Mouse (Mus musculus) kidney, embryonic 14.5 days (tissue): Measurements from ENCODE around the gene Sntg2. TPM values are rescaled to one million over a fixed set of nuclear protein-coding genes. Genes with fewer than 3 reads are reported as not detected.
A peak's percentile ranks its signal among the peaks of the same experiment; 100 is the strongest.

Source experiments
- ATAC-seq: fragments of 200-750 bp; cut with Nextera tagmentation; 2 replicates; pipeline ENCODE4 v1.8.0; 2017; ENCODE audit warnings: moderate number of reproducible peaks, mild to moderate bottlenecking, moderate TSS enrichment, moderate library complexity; ENCODE audit not compliant: low FRiP score, low TSS enrichment
- H3K27ac ChIP-seq: fragments of 300-500 bp; sonication (generic); 2 replicates; pipeline ENCODE4 v1.5.1; 2014; ENCODE audit warnings: low read depth, mild to moderate bottlenecking, low read length, moderate library complexity, mixed read lengths
- H3K27me3 ChIP-seq: fragments of 300-500 bp; sonication (generic); 2 replicates; pipeline ENCODE4 v1.6.1; 2014; ENCODE audit warnings: mild to moderate bottlenecking, low read length; ENCODE audit not compliant: control insufficient read depth, insufficient read depth
- H3K36me3 ChIP-seq: fragments of 300-500 bp; sonication (generic); 2 replicates; pipeline ENCODE4 v1.6.1; 2014; ENCODE audit warnings: low read length, mixed read lengths; ENCODE audit not compliant: control insufficient read depth, insufficient read depth
- H3K4me1 ChIP-seq: fragments of 300-500 bp; sonication (generic); 2 replicates; pipeline ENCODE4 v1.6.1; 2014; ENCODE audit warnings: low read length, mixed read lengths; ENCODE audit not compliant: control insufficient read depth, insufficient read depth
- H3K4me2 ChIP-seq: fragments of 300-500 bp; sonication (generic); replicated peaks from 2 replicates; pipeline ENCODE4 v1.6.1; 2014; ENCODE audit warnings: low read depth, mild to moderate bottlenecking, low read length
- H3K4me3 ChIP-seq: fragments of 300-500 bp; sonication (generic); 2 replicates; pipeline ENCODE4 v1.5.1; 2014; ENCODE audit warnings: mild to moderate bottlenecking, low read length
- H3K9ac ChIP-seq: fragments of 300-500 bp; sonication (generic); 2 replicates; pipeline ENCODE4 v1.6.1; 2014; ENCODE audit warnings: low read depth, mild to moderate bottlenecking, low read length, moderate library complexity
- H3K9me3 ChIP-seq: fragments of 300-500 bp; sonication (generic); 2 replicates; pipeline ENCODE4 v1.6.1; 2016; ENCODE audit warnings: low read length; ENCODE audit not compliant: control insufficient read depth
- WGBS: fragments of 180-500 bp; shearing (Covaris S2); extraction: QIAGEN DNeasy Blood & Tissue Kit; methylation state at CpG from one replicate; pipeline ENCODE4 v1.1.7; 2014; 5-methylcytosine and 5-hydroxymethylcytosine counted together
- polyA plus RNA-seq: library from polyadenylated mRNA; unstranded; fragments of >200 nt; fragmentation: Nextera tagmentation; extraction: Ambion mirVana; gene quantifications from 2 replicates; pipeline ENCODE4 v1.2.1, GENCODE M21; 2014

Sntg2 gene
- polyA plus RNA-seq, 1 experiment from 2014 or later, result 2.2 TPM

DNA sequence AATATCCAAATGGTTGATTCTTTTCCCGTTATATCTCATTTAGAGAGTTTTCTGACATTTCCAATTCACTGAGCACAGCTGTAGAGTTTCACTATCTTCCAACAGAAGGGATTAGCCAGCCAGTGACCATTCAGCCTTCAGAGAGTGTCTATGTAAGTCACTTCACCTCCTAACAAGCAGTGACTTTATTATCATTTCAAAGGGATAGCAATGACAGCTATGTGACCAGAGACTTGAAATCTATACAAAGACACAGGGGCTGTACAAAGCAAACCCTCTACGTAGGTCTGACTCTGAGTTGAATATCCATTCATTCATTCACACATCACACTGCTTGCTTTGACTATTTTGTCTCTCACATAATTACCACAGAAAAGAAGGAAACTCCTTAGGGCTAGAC is 138.2 kb downstream of the Sntg2 start:
- Histone ChIP-seq H3K36me3 (no peaks in the 10 kb centered on the region), H3K27ac (no peak overlapping the region), H3K4me3 (no peak overlapping the region), H3K9ac (no peak overlapping the region), H3K4me2 (no peak overlapping the region), H3K9me3 (no peaks in the 10 kb centered on the region), H3K4me1 (no peaks in the 10 kb centered on the region), H3K27me3 (no peaks in the 10 kb centered on the region)
- WGBS, result 73% methylated on average over 2 of the region's 2 CpGs
- no peak for ATAC-seq

DNA sequence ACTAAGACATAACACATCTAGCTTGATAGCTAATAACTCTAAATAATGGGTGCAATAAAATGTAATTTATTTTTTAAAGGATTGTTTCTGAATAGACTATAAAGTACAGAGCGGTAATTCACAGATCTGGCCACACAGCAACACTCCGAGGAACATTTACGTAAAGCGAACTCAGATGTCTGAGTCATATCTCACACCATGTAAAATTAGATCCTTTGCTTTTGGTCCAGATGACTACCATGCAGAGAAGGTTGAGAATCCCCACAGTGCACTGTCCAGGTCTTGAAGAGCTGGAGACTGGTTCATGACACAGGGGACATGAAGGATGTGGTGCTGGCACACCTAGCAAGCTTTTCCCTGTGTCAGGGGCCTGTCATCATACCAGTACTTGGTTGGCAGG is 145.2 kb downstream of the Sntg2 start:
- Histone ChIP-seq H3K27me3 (no peaks in the 10 kb centered on the region), H3K4me2 (no peak overlapping the region), H3K9me3 (no peaks in the 10 kb centered on the region), H3K36me3 (no peaks in the 10 kb centered on the region), H3K27ac (no peak overlapping the region), H3K9ac (no peak overlapping the region), H3K4me3 (no peak overlapping the region), H3K4me1 (no peaks in the 10 kb centered on the region)
- no peak for ATAC-seq
- 74% methylated on average over 4 of the region's 4 CpGs for WGBS

DNA sequence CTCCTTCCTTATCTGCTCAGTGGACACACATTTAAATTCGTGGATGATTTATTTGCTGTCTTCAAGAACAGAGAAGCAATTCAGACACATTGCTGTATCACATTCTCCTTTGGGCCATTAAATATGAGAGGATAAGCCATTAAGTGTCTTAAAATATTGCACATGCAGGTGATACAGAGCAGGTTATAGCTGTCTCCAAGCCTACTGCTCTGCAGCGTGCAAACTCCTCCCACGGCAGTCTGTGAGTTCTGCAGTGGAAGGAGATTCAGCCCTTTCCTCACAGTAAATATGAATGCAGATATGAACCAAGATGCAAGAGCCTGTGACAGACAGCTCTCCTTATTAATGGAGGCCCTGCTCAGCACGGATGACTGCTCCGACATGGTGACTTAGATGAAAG is 146.9 kb downstream of the Sntg2 start:
- Histone ChIP-seq H3K27ac (no peak overlapping the region), H3K4me2 (no peak overlapping the region), H3K9ac (no peak overlapping the region), H3K4me1 (no peaks in the 10 kb centered on the region), H3K9me3 (no peaks in the 10 kb centered on the region), H3K36me3 (no peaks in the 10 kb centered on the region), H3K4me3 (no peak overlapping the region), H3K27me3 (no peaks in the 10 kb centered on the region)
- WGBS, result 44% methylated on average over 5 of the region's 5 CpGs
- ATAC-seq, result no peak; the same call in 1 of the 2 replicates

DNA sequence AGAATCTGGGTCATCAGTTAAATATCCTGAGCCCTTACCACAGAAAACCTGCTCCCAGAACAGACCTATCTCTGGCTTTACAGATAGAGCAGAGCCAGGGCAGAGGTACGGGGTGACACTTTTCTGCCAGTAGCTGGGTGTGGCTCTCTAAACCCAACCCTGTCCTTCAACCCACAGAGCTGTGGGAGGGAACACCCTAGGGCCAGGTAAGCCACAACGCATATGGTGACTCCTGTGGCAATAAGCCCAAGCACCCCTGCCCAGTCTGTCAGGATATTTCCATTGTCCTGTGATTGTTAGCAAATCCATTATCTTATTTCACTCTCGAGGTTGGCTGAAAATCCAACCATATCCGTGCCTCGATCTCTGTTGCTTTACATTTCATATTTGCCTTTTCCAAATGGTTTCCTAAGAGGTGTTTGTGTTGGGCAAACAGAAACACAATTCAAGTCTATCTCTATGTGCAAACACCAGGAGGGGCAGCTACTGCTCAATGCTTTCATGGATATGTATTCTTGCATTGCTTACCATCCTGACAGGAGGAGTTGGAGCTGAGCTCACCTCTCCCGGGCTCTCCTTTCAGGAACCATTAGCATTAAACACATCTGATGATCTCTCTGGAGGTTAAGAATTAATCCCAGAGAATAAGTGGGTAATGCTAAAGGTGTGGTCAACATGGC is 156.3 kb downstream of the Sntg2 start:
- H3K4me1 ChIP-seq, result no peaks in the 10 kb centered on the region
- no peak overlapping the region for H3K27ac ChIP-seq
- H3K4me2 ChIP-seq, result no peak overlapping the region
- no peaks in the 10 kb centered on the region for H3K9me3 ChIP-seq
- no peak overlapping the region for H3K9ac ChIP-seq
- H3K27me3 ChIP-seq, result no peaks in the 10 kb centered on the region
- WGBS, result 91% methylated on average over 6 of the region's 6 CpGs
- no peak overlapping the region for H3K4me3 ChIP-seq
- H3K36me3 ChIP-seq, result no peaks in the 10 kb centered on the region
- no peak for ATAC-seq

DNA sequence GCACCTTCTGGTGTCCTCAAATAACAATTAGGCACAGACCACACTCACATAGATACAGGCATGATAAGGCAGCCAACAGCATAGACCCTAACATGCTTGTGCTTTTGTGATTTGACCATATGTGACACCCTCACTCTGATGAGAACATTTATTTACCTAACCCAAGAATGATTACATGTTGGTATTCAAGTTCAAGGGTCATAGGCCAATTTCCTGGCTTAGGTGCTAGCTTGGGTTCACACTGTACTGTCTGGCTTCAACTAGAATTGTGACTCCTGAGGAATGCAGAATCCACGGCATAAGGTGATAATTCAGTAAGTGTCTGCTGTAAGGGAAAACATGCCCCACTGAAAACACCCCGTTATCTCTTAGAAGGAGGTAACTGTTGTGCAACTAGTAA is 158.4 kb downstream of the Sntg2 start:
- ATAC-seq, result no peak
- Histone ChIP-seq H3K27me3 (no peaks in the 10 kb centered on the region), H3K27ac (no peak overlapping the region), H3K4me3 (no peak overlapping the region), H3K9ac (no peak overlapping the region), H3K36me3 (no peaks in the 10 kb centered on the region), H3K4me2 (no peak overlapping the region), H3K9me3 (no peaks in the 10 kb centered on the region), H3K4me1 (no peaks in the 10 kb centered on the region)
- WGBS, result 73% methylated on average over 2 of the region's 2 CpGs

DNA sequence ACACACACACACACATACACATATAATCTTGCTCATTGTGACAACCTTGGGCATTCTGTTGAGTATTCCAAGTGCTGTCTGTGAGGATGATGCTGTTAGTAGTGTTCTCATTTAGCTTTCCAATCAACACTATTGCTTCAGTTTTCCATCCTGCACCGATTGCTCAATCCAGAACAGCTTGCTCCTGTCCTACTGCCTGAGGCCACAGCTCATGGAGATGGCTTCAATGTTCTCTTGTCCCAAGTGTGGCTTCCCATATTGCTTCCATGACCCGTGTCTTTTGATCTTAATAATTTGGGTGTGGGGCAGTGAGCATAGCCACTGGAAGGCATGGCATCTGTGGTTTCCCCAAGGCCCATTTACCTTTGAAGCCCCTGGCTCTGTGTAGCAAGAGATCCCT is 162.8 kb downstream of the Sntg2 start:
- Histone ChIP-seq H3K27me3 (no peaks in the 10 kb centered on the region), H3K4me3 (no peak overlapping the region), H3K27ac (no peak overlapping the region), H3K4me1 (no peaks in the 10 kb centered on the region), H3K9me3 (no peaks in the 10 kb centered on the region), H3K36me3 (no peaks in the 10 kb centered on the region), H3K4me2 (no peak overlapping the region), H3K9ac (no peak overlapping the region)
- no peak for ATAC-seq
- WGBS, result 78% methylated on average over 2 of the region's 2 CpGs

DNA sequence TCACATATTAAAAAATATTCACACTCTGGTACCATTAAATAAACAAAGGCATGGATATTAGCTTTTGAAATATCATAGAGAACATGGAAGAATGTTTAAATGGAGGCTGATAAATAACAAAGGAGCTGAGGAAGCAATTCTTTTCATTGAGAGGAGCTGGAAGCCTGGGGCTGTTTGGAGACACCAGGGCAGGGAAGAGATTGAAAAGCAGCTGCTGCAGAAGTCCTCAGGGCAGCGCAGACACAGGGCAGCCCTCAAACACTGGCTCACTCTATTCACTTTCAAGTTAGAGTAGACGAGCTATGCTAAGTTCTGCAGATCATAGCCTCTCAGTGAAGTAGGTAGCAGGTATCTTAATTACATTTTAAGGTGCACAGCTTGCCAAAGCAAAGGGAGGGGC is 164.6 kb downstream of the Sntg2 start:
- H3K4me2 ChIP-seq, result no peak overlapping the region
- no peaks in the 10 kb centered on the region for H3K27me3 ChIP-seq
- 69% methylated on average over 2 of the region's 2 CpGs for WGBS
- no peaks in the 10 kb centered on the region for H3K4me1 ChIP-seq
- no peaks in the 10 kb centered on the region for H3K36me3 ChIP-seq
- H3K27ac ChIP-seq, result no peak overlapping the region
- no peak overlapping the region for H3K9ac ChIP-seq
- ATAC-seq, result no peak
- H3K4me3 ChIP-seq, result no peak overlapping the region
- no peaks in the 10 kb centered on the region for H3K9me3 ChIP-seq

DNA sequence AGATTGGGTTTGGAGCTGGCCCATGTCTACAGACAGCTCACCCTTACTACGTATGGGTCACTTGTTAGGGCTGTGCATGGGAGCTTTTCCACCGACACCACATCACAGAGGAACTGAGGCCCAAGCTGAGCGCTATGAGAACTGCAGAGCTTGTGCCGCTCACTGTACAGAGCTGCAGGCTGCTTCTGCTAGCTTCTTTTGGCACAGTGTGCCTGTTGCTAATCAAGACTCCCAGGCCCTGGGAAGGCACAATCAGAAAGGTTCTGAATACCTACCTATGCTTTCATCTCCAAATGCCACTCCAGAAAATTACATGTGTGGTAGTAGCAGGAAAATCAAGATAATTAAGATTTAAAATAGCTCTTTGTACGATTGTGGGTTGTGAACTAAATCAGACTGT is 165.1 kb downstream of the Sntg2 start:
- no peaks in the 10 kb centered on the region for H3K4me1 ChIP-seq
- no peaks in the 10 kb centered on the region for H3K9me3 ChIP-seq
- H3K4me3 ChIP-seq, result no peak overlapping the region
- no peak overlapping the region for H3K4me2 ChIP-seq
- H3K27ac ChIP-seq, result no peak overlapping the region
- 80% methylated on average over 5 of the region's 5 CpGs for WGBS
- H3K27me3 ChIP-seq, result no peaks in the 10 kb centered on the region
- H3K9ac ChIP-seq, result no peak overlapping the region
- ATAC-seq, result no peak
- H3K36me3 ChIP-seq, result no peaks in the 10 kb centered on the region

DNA sequence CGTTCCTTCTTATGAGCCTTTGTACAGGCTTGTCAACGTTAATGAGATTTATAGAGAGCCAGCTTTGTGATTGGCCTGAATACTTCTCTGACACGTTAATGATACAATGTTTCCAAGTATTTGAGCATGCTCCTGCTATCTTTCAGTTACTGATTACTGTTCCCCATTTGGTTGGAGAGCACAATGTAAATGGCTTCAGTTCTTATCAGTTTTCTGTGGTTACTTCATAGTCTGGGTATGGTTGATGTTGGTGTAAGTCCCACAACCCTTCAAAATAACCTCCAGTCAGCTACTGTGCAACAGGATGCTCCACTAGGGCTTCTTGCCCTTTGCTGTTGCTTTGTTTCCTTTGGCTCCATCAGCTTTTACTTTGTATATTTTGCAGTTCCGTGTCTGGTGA is 168.7 kb downstream of the Sntg2 start:
- Histone ChIP-seq H3K4me1 (no peaks in the 10 kb centered on the region), H3K27ac (no peak overlapping the region), H3K36me3 (no peaks in the 10 kb centered on the region), H3K9me3 (no peaks in the 10 kb centered on the region), H3K4me3 (no peak overlapping the region), H3K9ac (no peak overlapping the region), H3K4me2 (no peak overlapping the region), H3K27me3 (no peaks in the 10 kb centered on the region)
- peak; percentile 46; the same call in 1 of the 2 replicates for ATAC-seq
- 60% methylated on average over 4 of the region's 4 CpGs for WGBS
